Mouse (Mus musculus) G1E-ER4 (cell line): ENCODE results near the gene Hist2h3c1. TPM values are rescaled to one million over a fixed set of nuclear protein-coding genes. Genes with fewer than 3 reads are reported as not detected.
"Not testable (repeated sequence)": the region's sequence is repeated elsewhere in the genome, so short reads cannot be mapped to it uniquely, and the experiment has no call there.

ENCODE experiments used
- GATA1 ChIP-seq: IDR thresholded peaks from one replicate; pipeline ENCODE4 v1.8.0; 2012; ENCODE audit warnings: low read length, inconsistent platforms
- polyA plus RNA-seq: library from polyadenylated mRNA; stranded (reverse); fragments of >175 nt; gene quantifications from 2 replicates; pipeline ENCODE4 v1.2.3, GENCODE M21; 2012

Hist2h3c1 gene
- not detected in 2 replicates for polyA plus RNA-seq

- TF ChIP-seq GATA1: not testable (repeated sequence)
These were observed at the start of gene Hist2h3c1 for GRCm38 (mm10) chr3:96246427-96246856. TSS of gene Hist2h3c1 (plus strand) at chr3:96246685.

GRCm38 (mm10) chr3:96197129-96197749 lies 49.2 kb upstream of the Hist2h3c1 start:
- no peak for TF ChIP-seq GATA1

DNA sequence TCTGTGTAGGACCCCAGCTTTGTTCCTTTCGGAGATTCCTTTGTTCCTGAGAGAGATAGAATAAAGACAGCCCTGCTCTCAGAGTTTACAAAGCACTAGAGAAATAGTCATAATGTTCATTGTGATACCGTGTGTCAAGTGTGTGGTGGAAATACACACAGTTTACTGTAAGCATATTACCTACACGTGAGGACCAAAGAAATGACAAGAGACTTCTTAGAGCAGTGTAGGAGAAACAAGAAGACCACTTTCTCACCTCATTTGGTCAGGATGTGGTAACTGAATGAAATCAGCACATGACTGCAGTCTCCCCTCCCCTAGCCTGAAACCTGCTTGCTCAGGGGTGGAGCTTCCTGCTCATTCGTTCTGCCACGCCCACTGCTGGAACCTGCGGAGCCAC lies 48.3 kb upstream of the Hist2h3c1 start:
- TF ChIP-seq GATA1: no peak

DNA sequence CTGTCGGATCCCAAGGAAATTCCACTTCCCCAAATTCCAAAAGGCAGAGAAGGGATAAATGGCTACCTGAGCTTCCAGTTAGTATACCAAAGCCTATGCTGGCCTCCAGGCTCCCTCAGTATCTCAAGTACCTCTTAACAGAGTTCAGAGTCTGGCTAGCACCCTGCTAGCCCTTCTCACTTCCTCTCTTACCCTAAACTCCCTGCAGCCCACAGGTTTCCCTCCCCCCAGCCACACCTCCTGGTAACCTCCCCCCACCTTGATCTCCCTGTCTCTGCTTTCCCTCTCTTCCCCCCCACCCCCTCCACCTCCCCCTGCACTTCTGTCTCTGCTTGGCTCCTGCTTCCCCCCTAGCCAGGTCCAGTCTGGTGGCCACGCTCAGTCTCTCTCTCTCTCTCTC lies 46.8 kb upstream of the Hist2h3c1 start:
- no peak for TF ChIP-seq GATA1

GRCm38 (mm10) chr3:96207819-96208218 lies 38.7 kb upstream of the Hist2h3c1 start:
- no peak for TF ChIP-seq GATA1

DNA sequence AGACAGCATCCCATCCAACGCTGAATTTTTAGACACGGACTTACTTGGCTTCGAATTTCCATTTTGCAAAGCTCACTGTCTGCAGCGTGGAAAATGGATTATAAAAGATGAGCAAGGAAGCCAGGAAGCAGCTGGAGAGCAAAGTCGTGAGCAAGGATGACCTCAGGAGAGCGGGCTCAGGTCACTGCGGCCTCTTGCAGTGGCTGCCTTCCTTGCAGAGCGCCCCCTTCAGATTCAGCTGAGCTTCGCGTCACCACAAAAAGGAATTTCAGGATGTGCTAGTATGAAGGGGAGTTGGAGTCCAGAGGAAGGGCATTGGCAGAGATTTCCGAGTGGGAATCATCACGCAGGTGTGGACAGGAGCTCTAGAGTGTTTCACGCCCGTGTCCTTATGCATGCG lies 37.2 kb upstream of the Hist2h3c1 start:
- TF ChIP-seq GATA1: no peak

- no peak for TF ChIP-seq GATA1
These were observed 27.3 kb upstream of the Hist2h3c1 start for GRCm38 (mm10) chr3:96219191-96219641.

GRCm38 (mm10) chr3:96219661-96220130 lies 26.8 kb upstream of the Hist2h3c1 start, which contains the start of the genes Bola1 and Hist2h2ab:
TSS of gene Bola1 (minus strand) at chr3:96219709.
TSS of gene Hist2h2ab (plus strand) at chr3:96219865.
- no peak for TF ChIP-seq GATA1

DNA sequence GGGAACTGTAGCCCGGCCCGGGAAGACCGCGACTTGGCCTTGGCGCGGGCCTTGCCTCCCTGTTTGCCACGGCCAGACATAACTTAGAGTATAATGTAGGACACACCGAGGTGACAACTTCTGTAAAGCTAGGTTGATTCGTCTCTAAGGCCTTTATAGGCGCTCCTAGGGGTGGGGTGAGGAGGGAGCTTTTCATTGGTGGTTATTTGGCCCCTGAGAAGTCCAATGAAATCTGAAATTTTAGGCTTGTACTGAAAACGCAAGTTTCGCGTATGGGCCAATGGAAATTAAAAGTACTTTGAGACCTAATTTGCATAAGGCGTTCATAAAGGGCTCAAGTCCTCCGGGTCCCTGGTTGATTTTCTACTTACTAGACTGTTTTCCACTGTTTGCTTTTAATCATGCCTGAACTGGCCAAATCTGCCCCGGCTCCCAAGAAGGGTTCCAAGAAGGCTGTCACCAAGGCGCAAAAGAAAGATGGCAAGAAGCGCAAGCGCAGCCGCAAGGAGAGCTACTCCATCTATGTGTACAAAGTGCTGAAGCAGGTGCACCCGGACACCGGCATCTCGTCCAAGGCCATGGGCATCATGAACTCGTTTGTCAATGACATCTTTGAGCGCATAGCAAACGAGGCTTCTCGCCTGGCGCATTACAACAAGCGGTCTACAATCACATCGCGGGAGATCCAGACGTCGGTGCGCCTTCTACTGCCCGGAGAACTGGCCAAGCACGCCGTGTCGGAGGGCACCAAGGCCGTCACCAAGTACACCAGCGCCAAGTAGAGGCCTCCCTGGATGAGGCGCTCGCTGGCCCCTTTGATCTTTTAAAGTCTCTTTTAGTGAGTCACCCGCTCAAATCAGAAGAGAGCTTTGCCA lies 25.5 kb upstream of the Hist2h3c1 start, which contains the start of the genes Hist2h2ac and Hist2h2be:
Hist2h2ac (minus strand) TSS at position 116 of the 875 bp plus-strand sequence.
Hist2h2be (plus strand) TSS at position 355 of the 875 bp plus-strand sequence.
- TF ChIP-seq GATA1: no peak

GRCm38 (mm10) chr3:96221640-96222038 lies 24.8 kb upstream of the Hist2h3c1 start:
- no peak for TF ChIP-seq GATA1

DNA sequence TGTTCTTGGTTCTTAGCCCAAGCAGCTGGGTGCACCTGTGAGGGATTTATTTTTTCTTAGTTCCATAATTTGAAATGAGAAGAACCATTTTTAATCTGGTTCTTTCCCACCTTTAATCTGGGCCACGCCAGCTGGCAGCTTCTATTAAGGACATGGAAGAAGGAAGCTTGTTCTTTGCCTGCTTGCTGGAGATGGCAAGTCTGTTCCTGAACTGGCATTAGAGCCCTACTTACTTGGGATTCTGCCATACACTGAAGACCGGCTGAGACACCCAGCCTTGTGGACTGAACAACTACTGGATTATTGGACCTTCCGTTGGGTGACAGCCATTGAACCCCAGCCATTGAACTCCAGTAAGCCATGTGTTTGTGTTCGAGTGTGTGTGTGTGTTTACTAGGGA lies 23.7 kb upstream of the Hist2h3c1 start:
- no peak for TF ChIP-seq GATA1

- TF ChIP-seq GATA1: no peak
These were observed 21.1 kb upstream of the Hist2h3c1 start for GRCm38 (mm10) chr3:96225421-96225820.

GRCm38 (mm10) chr3:96226695-96227648 lies 19.5 kb upstream of the Hist2h3c1 start:
- no peak for TF ChIP-seq GATA1

GRCm38 (mm10) chr3:96228828-96229227 lies 17.7 kb upstream of the Hist2h3c1 start:
- TF ChIP-seq GATA1: no peak

- no peak for TF ChIP-seq GATA1
These were observed 16.1 kb upstream of the Hist2h3c1 start for GRCm38 (mm10) chr3:96230404-96230803.
